Mouse (Mus musculus) cerebellum, adult 2 months (tissue): Measurements from ENCODE around the gene Ush1c. TPM values are rescaled to one million over a fixed set of nuclear protein-coding genes. Genes with fewer than 3 reads are reported as not detected.

Source experiments
- DNase-seq, 2 experiments: peaks; one replicate each; pipeline ENCODE4 v3.0.0; 2021
- H3K27ac ChIP-seq: fragments of 200-500 bp; 2 replicates; pipeline ENCODE4 v1.5.1; 2012; ENCODE audit warnings: low read length, control low read depth, inconsistent platforms; ENCODE audit not compliant: insufficient read depth
- H3K27me3 ChIP-seq: fragments of 200-500 bp; 2 replicates; pipeline ENCODE4 v1.6.1; 2012; ENCODE audit warnings: inconsistent platforms, mild to moderate bottlenecking, low read length, moderate library complexity; ENCODE audit not compliant: control insufficient read depth, insufficient read depth
- H3K4me1 ChIP-seq: fragments of 200-500 bp; 2 replicates; pipeline ENCODE4 v1.6.1; 2011; ENCODE audit warnings: low read length; ENCODE audit not compliant: control insufficient read depth, insufficient read depth
- H3K4me3 ChIP-seq: fragments of 200-500 bp; replicated peaks from 2 replicates; pipeline ENCODE3; 2011; ENCODE audit warnings: mild to moderate bottlenecking, low read depth, low read length, control low read depth; ENCODE audit not compliant: insufficient read depth
- CTCF ChIP-seq: fragments of 200-500 bp; IDR thresholded peaks from 2 replicates; pipeline ENCODE4 v1.5.1; 2011; ENCODE audit warnings: low read depth, mild to moderate bottlenecking, control low read depth, low read length, moderate library complexity, borderline replicate concordance; ENCODE audit not compliant: insufficient read depth
- POLR2A ChIP-seq: fragments of 200-500 bp; IDR thresholded peaks from 2 replicates; pipeline ENCODE4 v1.6.1; 2011; ENCODE audit warnings: low read length, control low read depth, borderline replicate concordance; ENCODE audit not compliant: insufficient read depth
- WGBS: fragments of 180-500 bp; shearing (Covaris S2); methylation state at CpG from one replicate; pipeline ENCODE4 v1.1.7; 2018; 5-methylcytosine and 5-hydroxymethylcytosine counted together
- polyA plus RNA-seq: library from polyadenylated mRNA; depleted of rRNA; stranded (reverse); fragments of >200 nt; gene quantifications from 2 replicates; pipeline ENCODE4 v1.2.3, GENCODE M21; 2012

Ush1c gene
- polyA plus RNA-seq, 1 experiment: 0.13 TPM

DNA sequence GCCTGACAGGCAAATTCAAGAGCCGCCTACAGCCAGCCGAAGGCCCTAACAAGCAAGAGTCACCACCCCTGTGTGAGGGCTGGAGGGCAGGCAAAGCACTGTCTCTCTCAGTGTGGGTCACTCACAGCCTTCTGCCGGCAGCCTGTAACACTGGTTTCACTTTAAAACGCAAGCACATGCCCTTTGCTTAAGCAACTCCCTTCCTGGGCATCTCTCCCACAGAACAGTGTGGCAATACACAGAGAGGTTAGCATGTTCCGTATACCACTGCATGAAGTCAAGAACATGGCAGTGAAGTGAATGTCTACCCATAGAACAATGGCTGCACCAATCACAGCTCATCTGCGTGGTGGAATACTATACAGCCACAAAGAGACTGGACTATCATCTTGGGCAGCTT lies 69.9 kb downstream of the Ush1c start:
- Histone ChIP-seq H3K4me3 (no peak overlapping the region), H3K27me3 (no peaks in the 10 kb centered on the region), H3K4me1 (peaks cover 12% of the 10 kb centered on the region), H3K27ac (no peak overlapping the region)
- TF ChIP-seq POLR2A (no peak), CTCF (no peak)
- 93% methylated on average over 6 of the region's 6 CpGs for WGBS
- no peak for DNase-seq

DNA sequence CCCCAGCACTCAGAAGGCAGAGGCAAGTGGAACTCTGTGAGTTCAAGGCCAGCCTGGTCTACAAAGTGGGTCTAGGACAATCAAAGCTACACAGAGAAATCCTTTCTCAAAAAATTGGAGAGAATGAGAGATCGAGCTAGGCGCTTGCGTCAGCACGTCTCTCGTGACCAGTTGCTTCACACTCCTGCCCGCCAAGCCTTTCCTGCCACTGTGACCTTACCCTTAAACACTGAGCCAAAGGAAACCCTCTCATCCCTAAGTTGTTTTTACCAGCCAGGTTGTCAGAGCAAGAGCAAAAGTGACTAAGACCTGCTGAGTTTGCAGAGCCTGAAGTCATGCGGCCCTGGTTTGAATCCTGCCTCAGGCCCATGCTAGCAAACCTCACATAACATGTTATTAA lies 70.4 kb downstream of the Ush1c start:
- no peak for DNase-seq
- WGBS: 97% methylated on average over 7 of the region's 7 CpGs
- no peak for TF ChIP-seq CTCF
- TF ChIP-seq POLR2A: no peak
- Histone ChIP-seq H3K4me3 (no peak overlapping the region), H3K27me3 (no peaks in the 10 kb centered on the region), H3K4me1 (peaks cover 16% of the 10 kb centered on the region), H3K27ac (no peak overlapping the region)

DNA sequence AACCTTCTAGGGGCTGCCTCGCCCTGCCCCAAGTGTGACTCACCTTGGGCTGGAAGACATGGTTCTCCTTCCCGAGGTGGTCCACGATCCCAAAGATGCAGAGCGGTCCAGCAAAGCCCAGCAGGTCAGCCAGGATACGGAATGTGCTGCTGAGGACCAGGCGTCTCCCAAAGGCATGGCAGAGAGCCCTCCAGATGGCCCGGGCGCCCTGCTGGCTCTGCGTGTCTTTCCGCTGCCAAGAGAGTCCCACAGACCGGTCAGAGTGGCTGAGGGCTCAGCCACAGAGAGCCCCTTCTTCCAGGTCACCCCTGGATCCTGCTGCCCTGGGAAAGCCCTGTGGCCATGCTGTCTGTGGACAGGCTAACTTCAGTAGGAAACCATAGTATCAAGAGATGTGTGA lies 72.4 kb downstream of the Ush1c start:
- 17% methylated on average over 11 of the region's 11 CpGs for WGBS

DNA sequence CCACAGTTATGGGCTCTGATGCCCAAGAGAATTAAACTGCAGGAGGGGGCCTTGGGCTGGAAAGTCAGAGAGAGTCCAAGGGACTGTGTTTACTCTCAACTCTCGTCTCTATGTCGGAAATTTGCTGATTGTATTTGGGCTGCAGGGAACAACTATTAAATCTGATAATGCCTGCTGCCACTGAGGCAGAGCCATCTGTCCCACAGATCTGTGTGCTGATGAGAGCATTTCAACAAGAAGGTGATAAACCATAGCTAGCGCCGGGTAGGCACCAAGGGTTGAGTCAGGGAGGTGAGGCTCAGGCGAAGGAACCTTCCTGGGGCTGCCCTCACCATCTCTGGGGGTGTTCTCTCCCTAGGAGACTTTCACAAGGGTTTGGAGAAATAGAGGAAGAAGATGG lies 75.6 kb downstream of the Ush1c start:
- H3K4me1 ChIP-seq: peaks cover 44% of the 10 kb centered on the region
- 30% methylated on average over 5 of the region's 5 CpGs for WGBS
- DNase-seq: no peak
- TF ChIP-seq CTCF: no peak
- no peak for TF ChIP-seq POLR2A
- H3K27me3 ChIP-seq: no peaks in the 10 kb centered on the region
- no peak overlapping the region for H3K4me3 ChIP-seq
- H3K27ac ChIP-seq: peak overlapping the region; percentile 78

More for the DNA sequence above, 72.4 kb downstream of the Ush1c start:
- TF ChIP-seq CTCF (no peak), POLR2A (no peak)
- Histone ChIP-seq H3K4me3 (no peak overlapping the region), H3K27ac (peak overlapping the region; percentile 53), H3K4me1 (peaks cover 31% of the 10 kb centered on the region), H3K27me3 (no peaks in the 10 kb centered on the region)
- DNase-seq: peak; percentile 75 to 80

DNA sequence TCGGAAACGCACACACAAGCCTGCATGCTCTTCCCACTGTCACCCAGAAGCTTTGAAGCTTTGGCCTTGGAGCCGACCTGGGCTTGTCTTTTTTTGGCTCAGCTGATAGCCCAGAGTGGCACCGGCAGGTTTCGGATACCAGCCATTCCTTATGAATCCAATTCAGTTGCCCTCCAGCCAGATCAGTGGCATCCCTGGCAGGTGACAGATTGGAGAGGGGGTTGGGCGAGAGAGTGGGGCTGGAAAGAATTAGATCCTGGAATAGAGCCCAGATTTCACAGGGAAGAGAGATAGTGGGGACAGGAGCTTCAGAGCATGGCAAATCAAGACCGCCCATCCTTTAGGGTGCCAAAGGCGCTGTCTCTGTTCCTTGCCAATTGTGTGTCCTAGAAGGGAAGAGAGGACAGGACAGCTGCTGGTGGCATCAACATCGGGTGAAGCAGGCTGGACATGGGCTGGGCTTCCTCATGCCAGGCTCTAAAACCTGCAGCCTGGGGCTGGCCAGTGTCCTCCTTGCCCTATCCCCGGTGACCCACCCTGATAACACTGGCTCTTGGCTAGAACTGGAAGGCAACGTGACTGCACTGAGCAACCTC lies 76.1 kb downstream of the Ush1c start:
- 3% methylated on average over 11 of the region's 11 CpGs for whole genome bisulfite sequencing
- DNase-seq: peak; percentile 94 to 97
- no peaks in the 10 kb centered on the region for H3K27me3 ChIP-seq
- TF ChIP-seq CTCF (no peak), POLR2A (peak; percentile 36; the same call in 1 of the 2 replicates)
- peak overlapping the region; percentile 78 for H3K27ac ChIP-seq
- H3K4me1 ChIP-seq: peaks cover 47% of the 10 kb centered on the region
- no peak overlapping the region for H3K4me3 ChIP-seq

DNA sequence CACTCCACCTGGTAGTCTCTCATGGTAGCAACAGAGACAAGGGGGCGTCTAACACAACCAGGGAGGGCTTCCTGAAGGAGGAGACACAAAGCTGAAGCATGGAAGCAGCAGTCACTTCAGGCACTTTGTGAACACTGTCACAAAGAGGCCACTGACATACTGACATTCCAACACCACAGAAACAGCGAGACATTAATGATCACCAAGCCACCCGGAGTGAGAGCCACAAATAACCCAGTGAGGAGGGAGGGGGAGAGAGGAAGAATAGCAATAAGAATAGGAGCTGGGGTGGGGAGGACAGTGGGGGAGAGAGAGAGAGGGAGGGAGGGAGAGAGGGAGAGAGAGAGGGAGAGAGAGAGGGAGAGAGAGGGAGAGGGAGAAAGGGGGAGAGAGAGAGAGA lies 76.7 kb downstream of the Ush1c start:
- TF ChIP-seq CTCF: no peak
- no peak for TF ChIP-seq POLR2A
- peak; percentile 49 to 65 for DNase-seq

DNA sequence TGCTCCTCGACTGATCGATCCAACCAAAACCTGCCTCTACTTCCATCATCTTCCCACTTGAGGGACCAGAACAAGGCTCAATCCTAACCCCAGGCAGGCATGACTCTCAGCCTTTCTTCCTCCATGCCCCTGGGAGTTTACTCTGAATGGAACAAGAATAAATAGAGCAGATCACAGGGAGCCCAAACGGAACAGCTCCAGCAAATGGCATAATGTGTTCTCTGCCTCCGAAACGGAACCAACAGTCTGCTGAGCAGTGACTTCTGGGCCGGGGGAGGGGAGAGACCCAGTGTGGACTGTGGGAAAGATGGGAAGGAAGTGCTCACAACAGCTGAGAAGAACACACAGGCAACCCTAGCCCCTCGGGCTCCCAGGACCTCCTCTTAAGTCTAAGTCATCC lies 80.6 kb downstream of the Ush1c start:
- TF ChIP-seq CTCF: no peak
- TF ChIP-seq POLR2A: no peak
- H3K4me3 ChIP-seq: no peak overlapping the region
- 66% methylated on average over 7 of the region's 7 CpGs for WGBS
- H3K27me3 ChIP-seq: no peaks in the 10 kb centered on the region
- H3K4me1 ChIP-seq: peaks cover 40% of the 10 kb centered on the region
- no peak overlapping the region for H3K27ac ChIP-seq
- DNase-seq: no peak

More for the DNA sequence above, 76.7 kb downstream of the Ush1c start:
- Histone ChIP-seq H3K4me1 (peaks cover 47% of the 10 kb centered on the region), H3K27ac (peak overlapping the region; percentile 78), H3K27me3 (no peaks in the 10 kb centered on the region), H3K4me3 (no peak overlapping the region)
- 7% methylated on average over 3 of the region's 3 CpGs for WGBS
